Mouse (Mus musculus) E14TG2a.4 (cell line): ENCODE measurements around the gene Tsc22d2.
"Not testable (repeated sequence)": the region's sequence is repeated elsewhere in the genome, so short reads cannot be mapped to it uniquely, and the experiment has no call there.

Experiments
- H3K27me3 ChIP-seq: 2 replicates; pipeline ENCODE4 v1.6.1; 2014; ENCODE audit warnings: low read length, control low read depth; ENCODE audit not compliant: insufficient read depth
- H3K36me3 ChIP-seq: 2 replicates; pipeline ENCODE4 v1.6.1; 2014; ENCODE audit warnings: low read length, control low read depth; ENCODE audit not compliant: insufficient read depth
- H3K4me1 ChIP-seq: replicated peaks from 2 replicates; pipeline ENCODE4 v1.6.1; 2014; ENCODE audit warnings: low read depth, low read length, control low read depth
- H3K4me3 ChIP-seq: replicated peaks from 2 replicates; pipeline ENCODE4 v1.5.1; 2014; ENCODE audit warnings: mild to moderate bottlenecking, low read length
- H3K9me3 ChIP-seq: 2 replicates; pipeline ENCODE4 v1.6.1; 2014; ENCODE audit warnings: low read length, control low read depth
- CTCF ChIP-seq: conservative IDR thresholded peaks from 2 replicates; pipeline ENCODE4 v1.5.1; 2014; ENCODE audit warnings: low read length
- NANOG ChIP-seq: IDR thresholded peaks from 2 replicates; pipeline ENCODE4 v1.6.1; 2014; ENCODE audit warnings: borderline replicate concordance, low read length, mixed read lengths
- POU5F1 ChIP-seq: IDR thresholded peaks from 2 replicates; pipeline ENCODE4 v1.6.1; 2014; ENCODE audit warnings: low read length, borderline replicate concordance

The Tsc22d2 gene

DNA sequence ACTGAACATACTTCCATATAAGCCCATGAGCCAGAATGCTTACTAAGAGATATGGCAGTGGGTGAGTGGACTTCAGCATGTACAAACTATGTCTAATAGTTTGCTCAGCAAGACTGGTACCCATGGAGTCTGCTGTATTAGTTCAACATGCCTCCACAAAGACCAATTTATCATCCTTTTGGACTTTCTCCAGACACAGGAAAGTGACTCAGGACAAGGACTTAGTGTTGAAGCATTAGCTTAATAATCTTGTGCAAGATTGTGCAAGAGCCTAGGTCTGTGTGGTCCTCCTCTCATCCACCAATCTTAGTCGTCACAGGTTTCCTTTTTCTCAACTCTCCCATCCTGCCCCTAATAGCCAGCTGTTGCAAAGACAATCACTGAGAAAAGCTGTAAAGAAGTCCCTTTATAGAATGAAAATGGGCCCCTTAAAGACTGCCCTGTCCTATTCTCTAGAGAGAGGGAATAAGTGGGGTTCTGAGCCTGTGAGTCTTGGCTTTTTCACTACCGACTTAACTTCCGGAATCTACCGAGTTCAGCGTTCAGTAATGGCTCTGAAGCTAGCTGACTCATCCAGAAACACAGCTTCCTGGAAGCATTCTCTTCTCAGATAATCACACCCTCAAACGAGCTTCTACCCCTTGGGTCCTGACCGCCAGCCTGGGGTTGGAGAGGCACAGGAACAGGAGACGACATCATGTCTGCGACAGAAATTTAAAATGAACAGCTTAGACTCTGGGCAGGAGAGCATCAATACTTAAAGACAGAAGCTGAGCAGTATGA, 55.3 kb downstream of the Tsc22d2 start:
- Histone ChIP-seq H3K4me3 (no peak overlapping the region), H3K27me3 (no peaks in the 10 kb centered on the region), H3K9me3 (no peaks in the 10 kb centered on the region), H3K36me3 (no peaks in the 10 kb centered on the region), H3K4me1 (no peaks in the 10 kb centered on the region)
- TF ChIP-seq NANOG (no peak), CTCF (no peak), POU5F1 (no peak)

GRCm38 (mm10) chr3:58475298-58475697, 60.8 kb downstream of the Tsc22d2 start:
- not testable (repeated sequence) for H3K9me3 ChIP-seq, H3K4me3 ChIP-seq, H3K4me1 ChIP-seq, H3K36me3 ChIP-seq, H3K27me3 ChIP-seq

DNA sequence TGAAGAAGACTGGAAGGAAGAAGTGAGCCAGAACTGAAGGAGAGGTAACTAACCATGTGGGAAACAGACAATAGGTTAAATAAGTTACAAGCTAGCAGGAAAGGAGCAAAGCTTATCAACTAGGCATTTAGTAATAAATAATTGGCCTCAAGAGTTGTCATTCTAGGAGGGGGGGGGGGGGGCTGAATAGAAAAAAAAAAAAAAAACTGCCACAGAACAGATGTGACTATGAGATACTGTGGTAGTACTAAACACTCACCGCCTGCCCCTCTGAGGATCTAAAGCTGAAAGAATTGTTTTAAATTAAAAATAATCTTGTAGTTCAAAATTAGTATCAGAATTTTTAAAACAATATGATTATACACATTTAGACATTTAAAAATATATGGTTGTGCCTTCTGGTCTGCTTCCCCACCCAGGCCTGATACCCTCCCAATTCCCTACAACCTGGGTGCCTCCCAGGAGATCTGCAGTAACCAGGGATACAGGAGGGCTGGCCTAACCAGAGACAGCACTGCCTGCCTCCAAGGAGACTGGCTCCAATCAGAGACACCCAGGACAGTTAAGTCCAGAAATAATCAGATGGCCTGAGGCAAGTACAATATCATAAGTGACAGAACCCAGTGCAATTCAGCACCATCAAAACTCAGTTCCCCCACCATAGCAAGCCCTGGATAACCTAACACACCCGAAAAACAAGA, 64.4 kb downstream of the Tsc22d2 start:
- Histone ChIP-seq H3K36me3 (no peaks in the 10 kb centered on the region), H3K4me1 (no peaks in the 10 kb centered on the region), H3K9me3 (no peaks in the 10 kb centered on the region), H3K27me3 (no peaks in the 10 kb centered on the region), H3K4me3 (no peak overlapping the region)
- no peak for TF ChIP-seq NANOG
- no peak for TF ChIP-seq POU5F1
- TF ChIP-seq CTCF: no peak

- Histone ChIP-seq H3K27me3 (no peaks in the 10 kb centered on the region), H3K9me3 (peaks cover 19% of the 10 kb centered on the region), H3K36me3 (0 out of 2 replicates have a peak, but pooled peaks cover 4% of the 10 kb centered on the region), H3K4me1 (no peaks in the 10 kb centered on the region), H3K4me3 (no peak overlapping the region)
- TF ChIP-seq CTCF (peak; percentile 80), POU5F1 (no peak)
Measured at GRCm38 (mm10) chr3:58485883-58486282, 71.4 kb downstream of the Tsc22d2 start.

DNA sequence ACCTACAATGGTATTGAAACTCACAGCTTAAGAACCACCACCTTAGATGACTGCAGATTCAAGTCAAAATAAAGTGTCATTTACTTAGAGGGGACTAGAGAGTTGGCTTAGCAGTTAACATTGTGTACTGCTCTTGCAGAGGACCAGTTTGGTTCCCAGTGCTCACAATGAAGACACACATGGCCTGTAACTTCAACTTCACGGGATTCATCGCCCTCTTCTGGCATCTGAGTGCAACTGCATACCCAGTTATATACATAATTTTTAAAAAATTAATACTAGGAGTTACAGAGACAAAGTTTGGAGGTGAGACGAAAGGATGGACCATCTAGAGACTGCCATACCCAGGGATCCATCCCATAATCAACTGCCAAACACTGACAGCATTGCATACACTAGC, 72.6 kb downstream of the Tsc22d2 start:
- Histone ChIP-seq H3K4me1 (no peaks in the 10 kb centered on the region), H3K27me3 (no peaks in the 10 kb centered on the region), H3K4me3 (no peak overlapping the region), H3K36me3 (0 out of 2 replicates have a peak, but pooled peaks cover 4% of the 10 kb centered on the region), H3K9me3 (peaks cover 30% of the 10 kb centered on the region)
- TF ChIP-seq POU5F1 (no peak), CTCF (peak; percentile 49), NANOG (no peak)

DNA sequence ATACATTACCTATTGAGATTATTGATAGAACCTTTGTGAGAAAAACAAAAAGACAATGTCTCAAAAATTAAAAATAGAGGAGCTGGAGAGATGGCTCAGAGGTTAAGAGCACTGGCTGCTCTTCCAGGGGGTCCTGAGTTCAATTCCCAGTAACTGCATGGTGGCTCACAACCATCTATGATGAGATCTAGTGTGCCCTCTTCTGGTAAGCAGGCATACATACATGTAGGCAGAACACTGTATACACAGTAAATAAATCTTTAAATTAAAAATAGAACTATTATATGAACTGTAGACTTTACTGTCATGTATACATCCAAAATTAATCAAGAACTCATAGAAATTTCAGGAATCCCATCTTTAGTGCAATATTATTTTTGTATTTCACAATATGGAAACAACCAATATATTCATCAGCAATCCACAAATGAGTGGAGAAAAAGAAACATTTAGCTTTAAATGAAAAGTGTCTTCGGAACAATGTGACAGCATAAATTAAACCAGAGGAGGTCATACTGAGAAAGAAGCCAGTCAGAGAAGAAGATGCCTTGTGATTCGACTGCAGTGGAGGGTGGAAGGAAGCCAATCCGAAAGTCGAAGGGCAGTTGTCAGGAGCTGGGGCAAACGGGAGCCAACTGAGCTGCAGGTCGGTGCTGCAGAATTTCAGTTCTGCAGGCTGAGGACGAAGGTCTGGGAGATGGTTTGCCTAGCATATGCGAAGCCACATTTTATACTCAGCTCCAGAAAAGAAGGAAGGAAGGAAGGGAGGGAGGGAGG, 73.7 kb downstream of the Tsc22d2 start:
- TF ChIP-seq CTCF: no peak; the same call in 1 of the 2 replicates
- TF ChIP-seq POU5F1: no peak
- TF ChIP-seq NANOG: no peak

DNA sequence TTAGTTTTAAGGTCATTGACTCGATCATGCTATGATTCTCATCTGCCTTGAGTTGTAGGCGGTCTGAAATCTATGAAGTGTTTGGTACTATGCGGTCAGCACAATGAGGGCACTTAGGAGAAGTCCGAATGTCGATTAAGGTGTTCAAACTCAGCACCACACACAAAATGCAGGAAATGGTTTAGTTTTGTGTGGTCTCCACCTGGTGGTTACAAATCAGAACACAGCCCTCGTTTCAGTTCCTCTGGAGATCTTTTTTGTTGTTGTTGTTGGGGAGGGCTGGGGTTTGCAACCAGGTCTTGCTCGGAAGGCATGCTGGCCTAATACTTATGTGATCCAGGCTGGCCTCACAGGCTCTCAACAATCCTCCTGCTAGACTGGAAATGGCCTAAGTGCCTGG, 76.3 kb downstream of the Tsc22d2 start:
- H3K4me1 ChIP-seq: no peaks in the 10 kb centered on the region
- H3K9me3 ChIP-seq: peaks cover 35% of the 10 kb centered on the region
- no peaks in the 10 kb centered on the region for H3K27me3 ChIP-seq
- H3K4me3 ChIP-seq: no peak overlapping the region
- H3K36me3 ChIP-seq: 0 out of 2 replicates have a peak, but pooled peaks cover 4% of the 10 kb centered on the region
- TF ChIP-seq NANOG (no peak), POU5F1 (no peak), CTCF (peak; percentile 12; the same call in 1 of the 2 replicates)

More for the DNA sequence above, 73.7 kb downstream of the Tsc22d2 start:
- 0 out of 2 replicates have a peak, but pooled peaks cover 4% of the 10 kb centered on the region for H3K36me3 ChIP-seq
- peaks cover 35% of the 10 kb centered on the region for H3K9me3 ChIP-seq
- H3K4me1 ChIP-seq: no peaks in the 10 kb centered on the region
- no peaks in the 10 kb centered on the region for H3K27me3 ChIP-seq
- H3K4me3 ChIP-seq: no peak overlapping the region

DNA sequence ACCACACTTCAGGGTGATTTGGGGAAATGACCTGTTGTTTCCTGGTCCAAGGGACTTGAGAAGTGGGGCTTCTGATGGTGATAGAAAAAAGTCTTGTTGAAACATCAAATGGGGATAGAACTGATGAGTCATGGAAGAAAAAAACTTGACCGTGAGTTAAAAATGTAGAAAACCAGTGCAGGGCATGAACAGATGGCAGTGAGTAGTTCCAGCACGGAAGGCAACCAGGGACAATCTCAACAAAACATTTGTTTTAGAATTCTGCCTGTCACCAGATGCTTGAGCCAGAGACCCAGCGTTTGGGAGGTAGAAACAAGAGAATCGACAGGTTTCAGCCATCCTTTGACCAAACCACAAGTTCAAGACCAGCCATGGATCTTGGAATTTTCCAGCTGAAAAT, 79.1 kb downstream of the Tsc22d2 start:
- TF ChIP-seq NANOG (no peak), POU5F1 (no peak)
- Histone ChIP-seq H3K9me3 (peaks cover 35% of the 10 kb centered on the region), H3K4me1 (no peaks in the 10 kb centered on the region), H3K36me3 (0 out of 2 replicates have a peak, but pooled peaks cover 4% of the 10 kb centered on the region), H3K27me3 (no peaks in the 10 kb centered on the region), H3K4me3 (no peak overlapping the region)
